Mouse (Mus musculus) left cerebral cortex, postnatal 25 days (tissue): ENCODE results near the gene Wdr89. TPM values are rescaled to one million over a fixed set of nuclear protein-coding genes. Genes with fewer than 3 reads are reported as not detected.

Source experiments
- DNase-seq, 2 experiments: peaks; one replicate each; pipeline ENCODE4 v3.0.0; 2022; ENCODE audit warnings: low spot score in 2 of 2, mixed read lengths in 1 of 2
- intact Hi-C: fragments of 180-260 bp; cut with DNase I; formaldehyde crosslinking; loops from one replicate; pipeline ENCODE4 v1.15.1; 2025
- total RNA-seq, 2 experiments: library from RNA; stranded (reverse); gene quantifications; 2 replicates each; pipeline ENCODE4 v1.2.3; 2021

Wdr89 gene
- total RNA-seq, 2 experiments from 2014 or later = 3.0 to 3.1 TPM

DNA sequence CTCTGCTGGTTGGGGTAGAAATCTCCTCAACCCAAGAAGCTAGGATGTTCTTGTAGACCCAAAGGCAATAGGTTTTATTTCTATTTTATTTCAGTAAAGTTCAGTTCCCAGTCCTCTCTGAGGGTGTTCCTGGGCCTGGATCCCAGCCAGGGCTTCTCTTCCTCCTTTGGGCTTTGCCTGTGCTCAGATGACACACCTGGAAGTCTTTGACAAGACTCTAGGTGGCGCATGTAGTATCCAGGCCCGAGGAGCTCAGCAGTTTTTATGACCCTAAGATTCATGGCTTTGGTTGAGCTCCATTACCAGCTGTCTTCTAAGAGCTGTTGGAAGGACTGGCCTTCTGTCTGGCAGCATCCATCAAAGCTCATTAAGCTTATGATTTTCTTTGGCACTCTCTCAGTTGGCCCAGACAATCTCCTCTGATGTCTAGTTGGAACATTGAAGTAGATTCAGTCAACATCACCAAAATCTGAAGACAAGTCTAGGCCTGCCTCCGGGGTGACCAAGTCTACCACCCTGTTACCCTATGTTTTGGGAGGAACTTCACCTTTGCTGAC is 2.5 kb upstream of the Wdr89 start:
- intact Hi-C loops = no loop called here
- DNase-seq = no peak

DNA sequence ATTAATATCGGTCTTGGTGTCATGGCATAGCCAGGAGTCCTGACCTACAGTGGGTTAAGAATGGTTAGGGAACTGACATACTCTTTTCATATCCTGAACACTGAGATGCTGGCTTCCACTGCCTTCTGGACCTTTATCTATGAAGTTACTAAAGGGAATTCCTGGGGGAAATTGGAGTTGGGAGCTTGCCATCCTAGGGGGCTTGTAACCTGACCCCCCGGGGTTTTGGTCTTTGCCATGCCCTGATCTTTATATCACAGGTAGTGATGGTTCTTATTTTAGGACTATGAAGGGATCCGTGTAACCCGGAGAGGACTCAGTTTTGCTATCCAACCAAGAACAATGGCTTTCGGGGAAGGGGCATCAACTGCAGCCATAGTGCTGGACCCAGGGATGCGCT is 1.3 kb upstream of the Wdr89 start:
- intact Hi-C loops = no loop called here
- DNase-seq = no peak

DNA sequence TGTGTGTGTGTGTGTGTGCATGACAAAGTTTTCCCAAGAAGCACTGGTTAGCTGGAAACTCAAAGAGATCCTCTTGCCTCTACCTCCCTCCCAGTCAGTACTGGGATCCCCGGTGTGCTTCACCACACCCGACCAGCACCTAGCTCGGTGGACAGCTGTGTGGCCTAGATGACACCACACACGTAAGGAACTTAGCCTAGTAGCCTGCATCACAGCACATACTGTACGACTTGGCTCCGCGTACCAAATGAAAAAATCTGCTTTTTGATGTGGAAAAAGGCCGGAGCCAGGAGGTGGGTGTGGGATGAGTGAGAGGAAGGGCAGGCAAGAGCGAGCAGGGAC is 450 bp downstream of the Wdr89 start:
- intact Hi-C loops = loop anchor here (2.0 to 10.0 kb wide), 4 partner anchors 66 to 1344 kb away; partner anchors contain the start of genes Ppp2r5e and Sgpp1
- DNase-seq = no peak

- no peak for DNase-seq
- intact Hi-C loops = loop anchor here (2.0 to 10.0 kb wide), 4 partner anchors 67 to 1343 kb away; partner anchors contain the start of genes Ppp2r5e and Sgpp1
Observed at GRCm38 (mm10) chr12:75668221-75668620, 1.1 kb downstream of the Wdr89 start.

GRCm38 (mm10) chr12:75666939-75667338 is 2.4 kb downstream of the Wdr89 start:
- no peak for DNase-seq
- intact Hi-C loops = loop anchor here (5.0 to 10.0 kb wide), 2 partner anchors 105 to 1342 kb away; no protein-coding TSS in a partner anchor

DNA sequence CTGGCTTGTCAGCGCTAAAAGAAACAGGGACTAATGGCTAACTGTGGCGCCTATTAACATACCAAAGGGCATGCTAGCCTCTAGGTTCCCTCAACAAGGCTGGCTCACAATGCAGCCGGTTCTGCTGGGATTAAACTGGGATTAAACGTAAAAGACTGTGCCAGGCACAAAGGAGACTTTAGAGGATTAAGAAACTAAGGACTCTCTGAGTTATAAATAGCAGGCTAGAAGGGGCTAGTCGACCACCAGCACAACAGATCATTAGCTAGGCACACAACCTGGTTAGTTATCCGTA is 4.9 kb downstream of the Wdr89 start:
- no peak for DNase-seq
- intact Hi-C loops = loop anchor here (10.0 kb wide), 1 partner anchor 1340 kb away; no protein-coding TSS in a partner anchor

DNA sequence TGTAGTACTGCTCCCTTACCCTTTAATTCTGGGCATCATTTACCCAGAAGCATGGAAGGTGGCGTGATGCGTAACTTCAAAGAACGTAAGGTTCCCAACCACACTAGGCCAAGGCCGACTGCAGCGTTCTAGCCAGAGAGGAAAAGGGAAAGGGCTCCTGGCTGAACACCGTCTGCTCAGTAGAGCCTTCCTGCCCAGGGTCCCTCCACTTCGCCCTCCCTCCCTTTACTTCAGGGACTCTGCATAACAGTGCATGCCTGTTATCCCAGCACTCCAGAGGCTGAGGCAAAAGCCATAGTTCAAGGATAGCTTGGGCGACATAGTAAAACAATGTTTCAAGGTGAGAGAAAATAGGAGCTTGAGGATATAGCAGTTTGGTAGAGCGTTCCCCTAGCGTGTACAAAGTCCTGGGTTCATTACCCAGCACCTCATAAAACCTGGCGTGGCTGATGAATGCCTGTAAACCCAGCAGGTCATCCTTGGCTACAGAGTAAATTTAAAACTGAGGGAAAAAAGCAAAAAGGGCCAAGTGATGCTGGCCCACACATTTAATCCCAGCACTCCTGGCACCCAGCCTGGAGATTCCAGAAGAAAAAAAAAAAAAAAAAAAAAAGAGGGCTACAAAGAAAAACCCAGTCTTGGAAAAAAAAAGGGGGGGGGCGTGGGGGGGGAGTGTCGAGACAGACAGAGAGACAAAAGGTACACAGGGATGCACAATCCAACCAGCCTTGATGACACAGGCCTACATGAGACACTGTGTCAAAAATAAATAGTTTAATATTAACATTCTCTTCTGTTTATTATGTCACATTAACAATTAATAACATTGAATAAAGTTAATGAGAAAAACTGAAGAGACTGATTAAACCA is 5.5 kb downstream of the Wdr89 start:
- DNase-seq = no peak
- intact Hi-C loops = loop anchor here (10.0 kb wide), 1 partner anchor 1339 kb away; no protein-coding TSS in a partner anchor

- intact Hi-C loops = loop anchor here (10.0 kb wide), 1 partner anchor 1338 kb away; no protein-coding TSS in a partner anchor
Observed at GRCm38 (mm10) chr12:75662376-75662775, 7.0 kb downstream of the Wdr89 start.

DNA sequence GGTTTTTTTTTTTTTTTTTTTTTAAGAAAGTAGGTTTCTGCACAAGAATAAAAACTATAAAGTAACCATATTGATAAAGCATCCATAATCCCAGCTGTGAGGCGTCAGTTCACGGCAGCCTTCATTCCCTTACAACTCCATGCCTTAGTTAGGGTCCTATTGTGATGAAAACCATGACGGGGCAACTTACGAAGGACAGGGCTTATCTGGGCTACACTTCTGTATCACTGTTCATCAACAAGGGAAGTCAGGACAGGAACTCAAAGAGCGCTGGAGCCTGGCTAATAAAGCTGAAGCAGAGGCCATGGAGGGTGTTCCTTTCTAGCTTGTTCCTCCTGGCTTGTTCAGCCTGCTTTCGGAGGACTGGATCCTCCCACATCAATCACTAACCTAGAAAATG is 10.9 kb downstream of the Wdr89 start:
- intact Hi-C loops = no loop called here
- DNase-seq = no peak

More at GRCm38 (mm10) chr12:75662376-75662775, 7.0 kb downstream of the Wdr89 start:
- DNase-seq = no peak

- peak; percentile 48 to 66 for DNase-seq
- intact Hi-C loops = loop anchor here (2.0 kb wide), 1 partner anchor 192 kb away; no protein-coding TSS in a partner anchor
Observed at GRCm38 (mm10) chr12:75656580-75656979, 12.8 kb downstream of the Wdr89 start.

DNA sequence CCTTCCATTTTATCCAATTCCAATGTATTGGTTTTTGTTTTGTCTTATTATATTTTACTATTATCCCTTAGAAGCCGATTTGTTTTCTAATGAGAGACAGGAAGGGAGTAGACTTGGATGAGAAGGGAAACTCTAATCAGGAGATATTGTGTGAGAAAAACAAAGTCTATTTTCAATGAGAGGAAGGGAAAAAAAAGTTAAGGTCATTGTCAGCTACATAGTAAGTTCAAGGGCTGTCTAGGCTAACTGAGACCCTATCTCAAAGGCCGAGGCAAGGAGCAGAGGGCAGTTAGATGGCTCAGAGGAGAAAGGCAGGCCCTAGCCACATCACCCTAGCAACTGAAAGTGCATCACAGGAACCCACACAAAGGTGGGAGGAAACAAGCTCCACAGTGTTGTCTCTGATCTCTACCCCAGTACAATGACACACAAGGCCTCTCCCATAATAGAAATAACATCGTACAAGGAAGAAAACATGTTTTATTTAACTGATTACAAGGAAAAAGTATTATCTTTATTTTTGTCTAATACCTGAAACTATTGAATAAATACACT is 15.0 kb downstream of the Wdr89 start:
- DNase-seq = no peak
- intact Hi-C loops = no loop called here

DNA sequence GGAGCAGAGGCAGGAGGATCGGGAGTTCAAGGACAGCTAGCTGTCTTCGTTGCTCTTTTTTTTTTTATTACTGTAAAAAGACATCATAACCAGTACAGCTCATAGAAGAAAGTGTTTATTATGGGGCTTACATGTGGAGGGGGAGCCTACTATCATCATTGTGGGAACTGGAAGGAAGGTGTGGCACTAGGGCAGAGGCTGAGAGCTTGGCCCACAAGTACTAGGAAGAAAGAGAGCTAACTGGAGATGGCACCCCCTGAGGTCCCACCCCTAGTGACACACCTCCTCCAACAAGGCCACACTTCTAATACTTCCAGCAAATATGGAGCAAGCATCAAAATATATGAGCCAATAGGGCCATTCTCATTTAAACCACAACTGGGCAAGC is 19.6 kb downstream of the Wdr89 start:
- intact Hi-C loops = loop anchor here (5.0 kb wide), 1 partner anchor 52 kb away; the partner anchor contains the start of gene Ppp2r5e
- no peak for DNase-seq

- intact Hi-C loops = loop anchor here (5.0 kb wide), 1 partner anchor 52 kb away; the partner anchor contains the start of gene Ppp2r5e
- DNase-seq = peak; percentile 44 to 71
Observed at GRCm38 (mm10) chr12:75649058-75649705, 20.2 kb downstream of the Wdr89 start.

DNA sequence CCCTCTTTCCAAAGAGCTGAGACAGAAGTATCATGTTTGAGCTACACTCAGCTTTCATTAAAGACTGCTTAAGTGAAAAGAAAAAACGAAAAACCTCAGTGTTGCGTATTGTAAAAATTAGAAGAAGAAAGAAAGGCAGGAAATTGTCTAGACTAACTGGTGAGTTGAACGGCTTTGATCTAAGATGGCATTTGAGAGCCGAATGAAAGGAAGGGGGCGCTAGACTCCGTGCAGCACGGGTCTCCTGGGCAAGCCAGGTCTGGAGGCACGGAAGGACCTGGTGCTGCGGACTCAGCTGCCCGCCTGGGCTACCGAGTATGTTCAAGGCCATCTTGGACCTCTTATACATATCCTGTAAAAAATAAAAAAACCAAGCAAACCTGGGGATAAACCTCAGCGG is 21.1 kb downstream of the Wdr89 start:
- intact Hi-C loops = loop anchor here (5.0 kb wide), 1 partner anchor 51 kb away; the partner anchor contains the start of gene Ppp2r5e
- DNase-seq = peak in 1 of 2 experiments; percentile 14

- intact Hi-C loops = loop anchor here (5.0 kb wide), 1 partner anchor 50 kb away; the partner anchor contains the start of gene Ppp2r5e
- no peak for DNase-seq
Observed at GRCm38 (mm10) chr12:75647663-75648062, 21.7 kb downstream of the Wdr89 start.

DNA sequence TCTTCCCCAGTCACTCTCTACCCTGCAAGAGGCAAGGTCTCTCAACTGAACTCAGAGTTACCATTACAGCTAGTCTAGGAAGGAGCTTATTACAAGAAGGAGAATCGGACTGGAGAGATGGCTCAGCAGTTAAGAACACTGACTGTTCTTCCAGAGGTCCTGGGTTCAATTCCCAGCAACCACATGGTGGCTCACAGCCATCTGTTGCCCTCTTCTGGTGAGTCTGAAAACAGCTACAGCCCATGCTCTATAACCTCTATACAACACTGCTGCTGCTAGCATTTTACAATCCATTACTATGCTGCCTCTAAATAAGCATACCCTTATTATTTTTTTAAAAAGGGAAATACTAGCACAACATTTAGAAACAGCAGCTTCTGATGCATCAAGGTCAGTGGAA is 23.6 kb downstream of the Wdr89 start:
- DNase-seq = no peak
- intact Hi-C loops = loop anchor here (5.0 kb wide), 1 partner anchor 48 kb away; the partner anchor contains the start of gene Ppp2r5e

- intact Hi-C loops = no loop called here
- DNase-seq = no peak
Observed at GRCm38 (mm10) chr12:75641726-75642125, 27.6 kb downstream of the Wdr89 start.

- intact Hi-C loops = no loop called here
- no peak for DNase-seq
Observed at GRCm38 (mm10) chr12:75638345-75638744, 31.0 kb downstream of the Wdr89 start.

DNA sequence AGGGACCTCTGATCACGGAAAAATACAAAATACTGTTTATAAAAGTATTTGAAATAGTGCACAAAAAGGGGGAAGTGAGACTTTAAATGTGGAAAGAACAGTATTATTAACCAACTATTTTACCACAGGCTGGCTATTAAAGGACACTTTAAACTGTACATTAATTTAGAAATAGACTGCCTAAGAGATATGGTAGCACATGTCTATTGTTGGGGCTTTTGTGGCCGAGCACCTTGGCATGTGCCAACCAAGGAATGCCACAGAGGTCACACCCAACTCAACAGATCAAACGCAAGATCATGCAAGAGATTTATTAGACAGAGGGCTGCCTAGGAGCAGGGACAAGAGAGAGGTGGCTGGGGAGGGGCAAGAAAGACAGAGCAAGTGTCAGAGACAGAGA is 32.2 kb downstream of the Wdr89 start:
- intact Hi-C loops = no loop called here
- DNase-seq = no peak
